Mouse (Mus musculus) liver, embryonic 14.5 days (tissue): ENCODE results near the gene Tpm1.

ENCODE experiments used
- CTCF ChIP-seq: IDR thresholded peaks from 2 replicates; pipeline ENCODE4 v1.5.1; 2016; ENCODE audit warnings: antibody characterized with exemption, low read depth, control low read depth
- EP300 ChIP-seq: IDR thresholded peaks from 2 replicates; pipeline ENCODE4 v1.6.1; 2016; ENCODE audit warnings: antibody characterized with exemption, low read depth

DNA sequence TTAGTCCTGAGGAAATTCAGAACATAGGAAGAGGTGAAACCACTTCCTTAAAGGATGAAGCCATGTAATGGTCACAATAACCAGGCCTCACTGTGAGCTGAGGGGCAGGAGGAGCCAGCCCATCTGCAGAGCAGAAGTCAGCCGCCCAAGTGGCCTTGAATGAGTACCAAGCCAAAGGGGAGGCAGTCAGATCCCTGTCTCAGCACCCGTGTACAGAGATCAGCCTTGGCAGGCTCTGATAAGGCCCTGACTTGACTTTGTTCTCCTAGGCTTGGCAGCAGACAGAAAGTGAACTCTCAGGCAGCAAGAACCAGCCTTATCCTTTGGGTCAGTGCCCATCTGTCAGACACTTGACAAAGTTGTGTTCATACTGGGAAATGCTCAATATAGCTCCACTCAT, 29.1 kb downstream of the Tpm1 start:
- TF ChIP-seq CTCF: no peak
- peak; percentile 46; the same call in 1 of the 2 replicates for TF ChIP-seq EP300
